Mouse (Mus musculus) bone marrow, adult 2 months (tissue): ENCODE measurements around the gene Hook1.
"Not testable (repeated sequence)": the region's sequence is repeated elsewhere in the genome, so short reads cannot be mapped to it uniquely, and the experiment has no call there.

Source experiments
- CTCF ChIP-seq: fragments of 200-500 bp; IDR thresholded peaks from 2 replicates; pipeline ENCODE4 v1.5.1; 2011; ENCODE audit warnings: low read length, control low read depth; ENCODE audit not compliant: control insufficient read depth, insufficient read depth
- POLR2A ChIP-seq: fragments of 200-500 bp; IDR thresholded peaks from 2 replicates; pipeline ENCODE4 v1.6.1; 2011; ENCODE audit warnings: low read depth, mild to moderate bottlenecking, control low read depth, low read length, borderline replicate concordance; ENCODE audit not compliant: control insufficient read depth

DNA sequence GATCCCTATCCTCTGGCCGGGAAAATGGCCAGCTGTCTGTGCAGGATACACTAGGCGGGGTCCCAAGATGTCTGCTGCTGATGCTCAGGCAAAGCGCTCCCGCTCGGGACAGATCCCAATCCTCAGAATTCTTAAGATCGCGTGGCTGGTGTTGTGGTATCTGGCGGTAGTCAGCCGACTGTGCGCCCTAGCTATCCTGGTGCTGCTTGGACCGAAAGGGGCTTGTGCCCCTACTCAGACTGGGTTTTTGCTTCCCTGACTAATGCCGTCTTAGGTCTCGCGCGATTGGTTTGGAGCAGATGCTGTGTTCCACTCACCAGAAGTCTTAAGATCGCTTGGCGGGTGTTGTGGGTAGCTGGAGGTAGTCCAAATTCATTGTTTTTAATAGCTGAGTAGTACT lies 15.2 kb downstream of the Hook1 start:
- TF ChIP-seq CTCF, POLR2A: not testable (repeated sequence)
